Mouse (Mus musculus): Measurements from ENCODE around the gene Pabpn1l. TPM values are rescaled to one million over a fixed set of nuclear protein-coding genes. Genes with fewer than 3 reads are reported as not detected.
A peak's percentile ranks its signal among the peaks of the same experiment; 100 is the strongest.

Pabpn1l gene
- polyA plus RNA-seq, 1 experiment from 2014 or later, result not detected

DNA sequence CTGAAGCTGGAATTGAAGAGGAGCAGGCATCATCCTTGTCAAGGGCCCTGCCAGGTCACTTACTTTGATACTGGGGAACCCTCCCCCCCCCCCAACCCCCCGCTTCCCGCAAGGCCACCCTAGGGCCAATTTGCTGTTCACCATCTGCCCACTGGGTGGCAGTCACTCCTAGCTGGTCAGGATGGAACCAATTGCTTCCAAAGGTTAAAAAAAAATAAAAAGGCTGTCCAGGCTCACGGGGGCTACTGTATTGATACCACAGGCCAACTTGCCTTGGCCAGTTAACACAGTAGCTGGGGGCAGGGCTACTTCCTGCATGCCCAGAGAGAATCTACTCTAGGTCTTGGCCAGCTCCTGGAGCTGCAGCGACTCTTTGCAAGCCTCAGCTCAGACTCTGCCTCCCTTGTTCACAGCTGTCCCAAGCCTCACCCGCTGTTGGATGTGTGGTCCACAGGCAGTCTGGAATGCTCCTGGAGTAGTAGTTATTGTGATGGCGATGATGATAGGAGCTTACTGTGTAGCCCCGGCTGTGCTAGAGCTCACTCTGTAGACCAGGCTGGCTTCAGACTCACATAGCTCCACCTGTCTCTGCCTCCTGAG is 4.5 kb downstream of the Pabpn1l start:
- WGBS, result 30% methylated on average over 5 of the region's 7 CpGs
- Histone ChIP-seq H3K9ac (replicated peaks) (no peak overlapping the region), H3K4me3 (replicated peaks) (no peak overlapping the region), H3K27ac (peak overlapping the region; percentile 59; the same call in 1 of the 2 replicates), H3K27me3 (no peaks in the 10 kb centered on the region), H3K4me1 (replicated peaks) (peaks cover 32% of the 10 kb centered on the region), H3K4me2 (no peak overlapping the region), H3K9me3 (no peaks in the 10 kb centered on the region), H3K36me3 (peaks cover 15% of the 10 kb centered on the region; the same call in 1 of the 2 replicates)
- 0 out of 2 replicates have a peak, but pooled peaks have one; percentile 16 for ATAC-seq (ENCODE audit: insufficient number of reproducible peaks, insufficient read depth, low FRiP score, low TSS enrichment, low read depth)

DNA sequence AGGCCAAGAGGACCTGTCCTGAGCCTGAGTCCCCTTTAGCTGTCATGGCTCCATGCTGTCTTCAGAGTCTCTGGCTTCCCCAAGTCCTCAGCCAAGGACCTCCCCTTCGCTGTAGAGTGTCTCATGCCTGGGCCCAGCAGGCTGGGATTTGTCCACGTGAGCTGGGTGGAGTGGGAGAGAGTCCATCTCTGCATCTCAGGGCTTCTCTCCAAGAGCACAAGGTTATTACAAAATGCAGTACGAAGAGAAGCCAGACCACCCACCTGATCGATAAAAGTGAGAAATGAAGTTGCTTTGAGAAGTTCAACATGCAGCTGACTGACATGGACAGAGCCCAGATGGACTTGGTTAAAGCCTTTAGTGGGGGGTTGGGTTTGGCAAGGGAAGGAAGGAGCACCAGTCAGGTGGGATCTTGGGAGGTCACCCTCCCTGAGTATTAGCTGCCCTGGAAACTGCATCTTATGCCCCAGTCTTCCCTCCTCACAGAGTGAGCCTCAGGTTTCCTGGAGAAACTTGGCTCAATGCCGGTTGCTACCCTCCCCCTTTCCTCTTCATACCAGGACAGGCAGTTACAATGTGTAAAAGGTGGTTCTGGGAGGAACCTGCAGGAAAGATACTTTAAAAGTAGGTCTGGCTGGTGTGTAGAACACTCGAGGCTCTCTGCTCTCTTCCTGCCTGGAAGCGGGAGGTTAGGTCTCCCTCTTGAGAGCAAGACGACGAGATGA is 6.2 kb downstream of the Pabpn1l start:
- no peaks in the 10 kb centered on the region for H3K27me3 ChIP-seq
- no peak overlapping the region for H3K4me2 ChIP-seq
- H3K4me3 ChIP-seq (replicated peaks), result no peak overlapping the region
- H3K9me3 ChIP-seq, result no peaks in the 10 kb centered on the region
- H3K27ac ChIP-seq, result peak overlapping the region; percentile 54
- ATAC-seq (ENCODE audit: insufficient number of reproducible peaks, insufficient read depth, low FRiP score, low TSS enrichment, low read depth), result no peak
- peaks cover 15% of the 10 kb centered on the region; the same call in 1 of the 2 replicates for H3K36me3 ChIP-seq
- H3K4me1 ChIP-seq (replicated peaks), result peaks cover 42% of the 10 kb centered on the region
- no peak overlapping the region for H3K9ac ChIP-seq (replicated peaks)
- WGBS, result 60% methylated on average over 9 of the region's 9 CpGs

DNA sequence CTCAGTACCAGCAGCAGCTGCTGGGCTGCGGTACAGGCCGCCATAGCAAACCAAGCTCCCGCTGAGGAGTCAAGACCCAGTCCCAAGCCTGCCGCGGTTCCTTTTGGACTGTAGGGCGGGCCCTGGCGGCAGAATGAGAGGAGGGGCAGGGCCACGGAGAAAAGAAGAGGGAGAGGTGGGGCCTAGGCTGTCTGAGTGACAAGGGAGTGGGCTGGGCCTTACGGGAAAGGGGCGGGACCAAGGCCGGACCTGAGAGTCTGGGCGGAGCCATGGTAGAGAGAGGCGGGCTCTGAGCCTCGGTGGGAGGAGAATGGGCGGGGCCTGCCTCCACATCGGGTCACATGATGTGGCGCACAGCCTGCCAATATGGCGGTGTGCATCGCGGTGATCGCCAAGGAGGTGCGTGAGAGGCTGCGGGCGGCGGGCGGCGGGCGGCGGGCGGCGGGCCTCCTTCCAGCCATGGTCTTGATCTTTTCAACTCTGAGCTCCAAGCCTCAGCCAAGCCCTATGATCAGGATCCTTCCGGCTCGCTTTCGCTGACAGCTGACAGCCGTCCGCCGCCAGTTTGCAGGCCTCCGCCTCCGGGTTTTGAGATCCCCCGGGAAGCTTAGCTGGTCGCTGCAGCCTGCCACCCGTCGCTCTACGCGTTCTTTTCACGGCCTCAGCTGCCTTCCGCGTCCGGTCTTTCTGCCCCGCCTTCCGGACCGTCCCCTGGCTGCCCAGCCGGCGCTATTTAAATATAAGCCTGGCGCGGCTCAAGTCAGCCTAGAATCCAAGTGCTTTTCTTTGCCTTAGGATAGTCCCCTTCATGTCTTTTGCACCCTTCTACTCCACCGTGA is 11.0 kb downstream of the Pabpn1l start, which contains the start of the genes Galns and Trappc2l:
Gene Galns, minus strand, starts transcription at position 169 of the 839 bp plus-strand sequence.
Gene Trappc2l, plus strand, starts transcription at position 346 of the 839 bp plus-strand sequence.
- H3K4me2 ChIP-seq, result peak within 1 kb of the TSS; percentile 90
- H3K27me3 ChIP-seq, result no peaks in the 10 kb centered on the region
- peaks cover 27% of the 10 kb centered on the region for H3K4me1 ChIP-seq (replicated peaks)
- H3K9me3 ChIP-seq, result no peaks in the 10 kb centered on the region
- peaks cover 15% of the 10 kb centered on the region; the same call in 1 of the 2 replicates for H3K36me3 ChIP-seq
- ATAC-seq (ENCODE audit: insufficient number of reproducible peaks, insufficient read depth, low FRiP score, low TSS enrichment, low read depth), result peak; percentile 95
- under 1% methylated on average over 53 of the region's 57 CpGs for WGBS
- peak within 1 kb of the TSS; percentile 37; the same call in 1 of the 2 replicates for H3K27ac ChIP-seq
- H3K9ac ChIP-seq (replicated peaks), result peak within 1 kb of the TSS; percentile 73
- H3K4me3 ChIP-seq (replicated peaks), result peak within 1 kb of the TSS; percentile 59

DNA sequence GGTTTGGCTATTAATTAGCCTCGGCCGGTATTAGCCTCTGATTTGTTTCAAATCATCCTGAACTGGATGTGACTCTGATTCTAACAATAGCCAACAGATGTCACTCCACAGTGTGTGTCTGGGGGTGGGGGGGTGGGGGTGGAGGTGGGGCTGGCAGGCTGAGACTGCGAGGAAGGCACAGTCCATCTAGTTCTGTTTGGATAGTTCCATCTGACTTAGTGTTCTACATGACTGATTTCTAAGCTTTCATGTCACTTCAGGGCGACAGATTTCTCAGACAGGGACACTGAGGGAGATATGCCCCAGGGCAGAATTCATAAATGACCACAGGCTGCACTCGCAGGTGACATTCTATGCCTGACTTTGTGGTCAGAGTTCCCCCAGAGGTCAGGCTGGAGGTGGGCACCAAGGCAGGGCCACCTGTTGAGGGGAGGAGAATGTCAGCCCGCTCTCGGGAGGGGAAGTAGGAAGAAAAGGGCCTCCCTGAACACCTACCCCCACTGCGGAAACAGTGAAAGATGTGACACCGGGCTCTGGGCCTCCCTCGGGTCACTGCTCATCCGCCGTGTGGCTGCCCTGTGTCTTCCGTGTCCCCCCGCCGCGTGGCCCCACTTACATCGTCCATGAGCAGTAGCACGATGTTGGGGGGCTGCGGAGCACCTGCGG is 11.8 kb downstream of the Pabpn1l start:
- H3K4me3 ChIP-seq (replicated peaks), result peak overlapping the region; percentile 59
- H3K27ac ChIP-seq, result 0 out of 2 replicates have a peak overlapping the region, but pooled peaks have one; percentile 37
- H3K4me1 ChIP-seq (replicated peaks), result peaks cover 19% of the 10 kb centered on the region
- no peaks in the 10 kb centered on the region for H3K27me3 ChIP-seq
- ATAC-seq (ENCODE audit: insufficient number of reproducible peaks, insufficient read depth, low FRiP score, low TSS enrichment, low read depth), result no peak; the same call in 1 of the 2 replicates
- H3K36me3 ChIP-seq, result peaks cover 15% of the 10 kb centered on the region; the same call in 1 of the 2 replicates
- WGBS, result 4% methylated on average over 20 of the region's 20 CpGs
- H3K9ac ChIP-seq (replicated peaks), result peak overlapping the region; percentile 73
- no peaks in the 10 kb centered on the region for H3K9me3 ChIP-seq
- peak overlapping the region; percentile 90 for H3K4me2 ChIP-seq

DNA sequence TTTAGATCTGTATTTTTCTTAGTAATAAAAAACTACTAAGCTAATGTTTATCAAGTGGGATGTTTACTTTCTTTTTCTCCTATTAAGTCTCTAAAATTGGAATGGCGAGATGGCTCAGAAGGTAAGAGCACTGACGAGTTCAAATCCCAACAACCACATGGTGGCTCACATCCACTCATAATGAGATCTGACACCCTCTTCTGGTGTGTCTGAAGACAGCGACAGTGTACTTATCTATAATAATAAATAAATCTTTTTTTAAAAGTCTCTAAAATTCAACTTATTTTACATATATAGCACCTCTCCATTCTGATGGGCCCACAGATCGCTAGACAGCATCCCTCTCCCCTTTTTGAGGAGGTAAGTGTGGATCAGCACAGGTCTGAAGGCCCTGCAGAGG is 12.3 kb downstream of the Pabpn1l start:
- Histone ChIP-seq H3K4me3 (replicated peaks) (0 out of 2 replicates have a peak overlapping the region, but pooled peaks have one; percentile 59), H3K27me3 (no peaks in the 10 kb centered on the region), H3K36me3 (peaks cover 10% of the 10 kb centered on the region; the same call in 1 of the 2 replicates), H3K27ac (no peak overlapping the region), H3K4me1 (replicated peaks) (peaks cover 18% of the 10 kb centered on the region), H3K4me2 (peak overlapping the region; percentile 90), H3K9me3 (no peaks in the 10 kb centered on the region), H3K9ac (replicated peaks) (no peak overlapping the region)
- 61% methylated on average over 4 of the region's 4 CpGs for WGBS
- ATAC-seq (ENCODE audit: insufficient number of reproducible peaks, insufficient read depth, low FRiP score, low TSS enrichment, low read depth), result no peak

DNA sequence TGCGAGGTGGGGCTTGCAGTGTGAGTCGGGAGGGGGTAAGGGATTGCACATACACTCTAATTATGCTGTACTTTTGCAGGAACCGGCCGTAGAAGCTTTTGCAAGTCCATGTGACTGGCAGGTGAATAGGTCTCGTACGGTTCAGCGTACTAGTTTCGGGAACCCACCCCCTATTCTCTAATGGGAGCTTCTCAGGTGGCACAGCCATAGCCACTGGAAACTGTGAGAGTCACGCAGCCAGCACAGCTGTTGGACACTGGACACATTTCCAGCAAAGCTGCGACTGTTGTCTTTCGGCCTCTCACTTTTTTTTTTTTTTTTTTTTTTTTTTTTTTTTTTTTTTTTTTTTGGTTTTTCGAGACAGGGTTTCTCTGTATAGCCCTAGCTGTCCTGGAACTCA is 15.7 kb downstream of the Pabpn1l start:
- Histone ChIP-seq H3K27me3 (no peaks in the 10 kb centered on the region; the same call in 1 of the 2 replicates), H3K27ac (no peak overlapping the region), H3K9me3 (no peaks in the 10 kb centered on the region), H3K4me3 (replicated peaks) (no peak overlapping the region), H3K4me2 (no peak overlapping the region), H3K36me3 (no peaks in the 10 kb centered on the region), H3K9ac (replicated peaks) (no peak overlapping the region), H3K4me1 (replicated peaks) (peaks cover 7% of the 10 kb centered on the region)
- 83% methylated on average over 11 of the region's 12 CpGs for WGBS
- no peak for ATAC-seq (ENCODE audit: insufficient number of reproducible peaks, insufficient read depth, low FRiP score, low TSS enrichment, low read depth)

DNA sequence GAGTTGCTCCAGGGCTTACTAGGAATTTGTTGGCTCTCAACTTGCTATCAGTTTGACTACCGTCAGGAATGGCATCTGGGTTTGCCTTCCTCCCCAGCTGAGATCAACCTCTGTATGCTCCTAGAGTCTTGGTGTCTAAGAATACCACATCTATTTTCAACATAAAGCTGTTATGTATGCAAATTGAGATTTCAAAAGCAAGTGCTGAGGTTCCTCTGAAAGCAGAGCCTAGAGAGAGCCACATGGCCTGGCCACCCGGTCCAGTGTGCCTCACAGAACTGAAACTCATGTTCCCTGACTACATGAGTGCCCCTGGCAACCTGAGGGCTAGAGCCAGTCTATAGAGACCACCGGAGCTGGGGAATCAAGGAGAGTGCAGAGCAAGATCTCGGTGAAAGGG is 17.2 kb downstream of the Pabpn1l start:
- H3K9ac ChIP-seq (replicated peaks), result no peak overlapping the region
- peaks cover 1% of the 10 kb centered on the region for H3K4me1 ChIP-seq (replicated peaks)
- no peak overlapping the region for H3K27ac ChIP-seq
- H3K4me3 ChIP-seq (replicated peaks), result no peak overlapping the region
- H3K27me3 ChIP-seq, result no peaks in the 10 kb centered on the region; the same call in 1 of the 2 replicates
- H3K36me3 ChIP-seq, result peaks cover 6% of the 10 kb centered on the region; the same call in 1 of the 2 replicates
- 82% methylated on average over 4 of the region's 4 CpGs for WGBS
- H3K4me2 ChIP-seq, result no peak overlapping the region
- H3K9me3 ChIP-seq, result no peaks in the 10 kb centered on the region
- ATAC-seq (ENCODE audit: insufficient number of reproducible peaks, insufficient read depth, low FRiP score, low TSS enrichment, low read depth), result no peak

DNA sequence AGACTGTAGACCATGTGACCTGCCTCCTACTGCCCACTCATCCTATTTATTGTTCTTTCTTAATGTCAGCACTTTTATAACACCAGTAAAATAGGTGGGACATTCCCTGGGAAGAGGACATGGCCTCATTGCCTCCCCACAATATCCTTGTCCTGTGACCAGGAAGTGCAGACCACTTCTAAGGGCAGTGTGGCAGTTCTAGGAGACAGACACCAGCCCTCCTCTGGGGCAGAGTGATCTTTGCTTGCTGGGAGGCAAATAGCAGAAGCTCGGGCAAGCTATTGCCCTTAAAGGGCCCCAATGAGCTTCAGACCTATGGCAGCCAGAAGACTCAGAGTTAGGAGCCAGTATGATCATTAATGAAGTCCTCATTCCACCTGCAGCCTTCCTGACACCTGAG is 17.9 kb downstream of the Pabpn1l start:
- H3K4me1 ChIP-seq (replicated peaks), result no peaks in the 10 kb centered on the region
- no peaks in the 10 kb centered on the region for H3K9me3 ChIP-seq
- H3K36me3 ChIP-seq, result peaks cover 10% of the 10 kb centered on the region; the same call in 1 of the 2 replicates
- H3K4me2 ChIP-seq, result no peak overlapping the region
- H3K9ac ChIP-seq (replicated peaks), result no peak overlapping the region
- no peak overlapping the region for H3K27ac ChIP-seq
- H3K4me3 ChIP-seq (replicated peaks), result no peak overlapping the region
- no peak for ATAC-seq (ENCODE audit: insufficient number of reproducible peaks, insufficient read depth, low FRiP score, low TSS enrichment, low read depth)
- WGBS, result 32% methylated on average over 1 of the region's 1 CpGs
- no peaks in the 10 kb centered on the region; the same call in 1 of the 2 replicates for H3K27me3 ChIP-seq

DNA sequence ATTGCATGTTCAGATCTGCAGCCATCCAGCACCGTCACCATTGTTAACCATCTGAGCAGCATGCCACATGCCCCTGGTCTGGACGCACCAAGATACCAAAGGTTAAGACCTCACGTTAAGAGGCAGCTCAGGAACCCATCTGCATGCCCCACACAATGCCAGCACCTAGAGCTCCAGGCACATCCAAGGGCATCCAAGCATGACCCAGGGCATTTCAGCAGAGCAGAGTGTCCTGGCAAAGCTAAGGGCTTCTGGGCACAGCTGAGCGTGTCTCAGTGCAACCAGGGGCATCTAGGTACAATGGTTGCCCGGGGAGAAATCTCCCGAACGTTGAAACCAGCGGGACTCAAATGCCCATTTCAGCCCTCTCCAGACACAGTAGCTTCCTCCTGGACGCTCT is 21.9 kb downstream of the Pabpn1l start:
- no peak overlapping the region for H3K9ac ChIP-seq (replicated peaks)
- WGBS, result 91% methylated on average over 9 of the region's 9 CpGs
- H3K27ac ChIP-seq, result no peak overlapping the region
- H3K4me2 ChIP-seq, result no peak overlapping the region
- no peaks in the 10 kb centered on the region for H3K4me1 ChIP-seq (replicated peaks)
- ATAC-seq (ENCODE audit: insufficient number of reproducible peaks, insufficient read depth, low FRiP score, low TSS enrichment, low read depth), result no peak
- H3K27me3 ChIP-seq, result no peaks in the 10 kb centered on the region; the same call in 1 of the 2 replicates
- H3K36me3 ChIP-seq, result peaks cover 19% of the 10 kb centered on the region; the same call in 1 of the 2 replicates
- H3K9me3 ChIP-seq, result no peaks in the 10 kb centered on the region
- no peak overlapping the region for H3K4me3 ChIP-seq (replicated peaks)

DNA sequence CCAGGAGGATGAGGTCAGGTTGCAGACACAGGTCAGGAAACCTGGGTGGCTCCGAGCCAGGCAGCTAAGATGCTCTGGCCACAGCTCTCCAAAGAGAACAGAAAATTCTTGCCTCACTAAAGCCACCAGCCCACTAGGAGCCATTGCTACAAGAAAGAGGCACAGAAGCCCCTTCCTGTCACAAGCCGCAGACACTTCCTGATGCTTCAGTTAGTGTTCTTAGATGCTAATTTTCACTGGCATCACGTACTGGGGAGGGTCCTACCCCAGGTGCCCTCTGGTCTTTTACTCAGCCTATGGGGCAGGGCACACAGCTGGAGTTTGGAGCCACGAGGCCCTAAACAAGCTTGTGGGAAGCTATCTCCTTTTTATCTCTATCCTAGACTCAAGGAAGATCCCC is 26.5 kb downstream of the Pabpn1l start:
- Histone ChIP-seq H3K27ac (no peak overlapping the region), H3K9me3 (no peaks in the 10 kb centered on the region), H3K4me2 (no peak overlapping the region), H3K4me3 (replicated peaks) (no peak overlapping the region), H3K36me3 (peaks cover 25% of the 10 kb centered on the region; the same call in 1 of the 2 replicates), H3K9ac (replicated peaks) (no peak overlapping the region), H3K27me3 (no peaks in the 10 kb centered on the region), H3K4me1 (replicated peaks) (peaks cover 5% of the 10 kb centered on the region; the same call in 1 of the 2 replicates)
- 57% methylated on average over 4 of the region's 4 CpGs for WGBS
- ATAC-seq (ENCODE audit: insufficient number of reproducible peaks, insufficient read depth, low FRiP score, low TSS enrichment, low read depth), result no peak

Data from limb, embryonic 12.5 days (tissue).